Mouse (Mus musculus): ENCODE data around the gene Spo11.

- TF ChIP-seq EP300 (IDR thresholded peaks at IDR 0.05; ENCODE audit: low read depth) (no peak), CTCF (IDR thresholded peaks at IDR 0.05; ENCODE audit: low read depth) (no peak)
These were observed 18.9 kb upstream of the Spo11 start for GRCm38 (mm10) chr2:172958579-172958978.
